Mouse (Mus musculus) limb, embryonic 10.5 days (tissue): ENCODE data around the gene Pfn4. TPM values are rescaled to one million over a fixed set of nuclear protein-coding genes. Genes with fewer than 3 reads are reported as not detected.
"Not testable (repeated sequence)": the region's sequence is repeated elsewhere in the genome, so short reads cannot be mapped to it uniquely, and the experiment has no call there.

ENCODE experiments used
- DNase-seq: peaks from one replicate; pipeline ENCODE4 v3.0.0-alpha.2; 2017; ENCODE audit warnings: low spot score
- H3K27ac ChIP-seq: fragments of 300-500 bp; sonication (generic); 2 replicates; pipeline ENCODE4 v1.5.1; 2016; ENCODE audit warnings: mild to moderate bottlenecking
- H3K27me3 ChIP-seq: fragments of 300-500 bp; sonication (generic); 2 replicates; pipeline ENCODE4 v1.6.1; 2016; ENCODE audit warnings: low read depth, mild to moderate bottlenecking; ENCODE audit not compliant: poor library complexity, severe bottlenecking
- H3K36me3 ChIP-seq: fragments of 300-500 bp; sonication (generic); 2 replicates; pipeline ENCODE4 v1.6.1; 2016; ENCODE audit warnings: mild to moderate bottlenecking, moderate library complexity
- H3K4me1 ChIP-seq: fragments of 300-500 bp; sonication (generic); 2 replicates; pipeline ENCODE4 v1.6.1; 2016
- H3K4me3 ChIP-seq: fragments of 300-500 bp; sonication (generic); 2 replicates; pipeline ENCODE4 v1.5.1; 2016; ENCODE audit warnings: mild to moderate bottlenecking, moderate library complexity
- H3K9me3 ChIP-seq: fragments of 300-500 bp; sonication (generic); replicated peaks from 2 replicates; pipeline ENCODE4 v1.6.1; 2016; ENCODE audit warnings: mild to moderate bottlenecking
- WGBS: fragments of 180-500 bp; shearing (Covaris S2); methylation state at CpG from one replicate; pipeline ENCODE4 v1.1.7; 2016; 5-methylcytosine and 5-hydroxymethylcytosine counted together
- polyA plus RNA-seq: library from polyadenylated mRNA; unstranded; fragments of >200 nt; fragmentation: Nextera tagmentation; extraction: Ambion mirVana; gene quantifications from 2 replicates; pipeline ENCODE4 v1.2.1, GENCODE M21; 2016

Gene Pfn4
- polyA plus RNA-seq, 1 experiment from 2014 or later: 1.9 TPM

GRCm38 (mm10) chr12:4769333-4769723 is 506 bp downstream of the Pfn4 start:
- no peaks in the 10 kb centered on the region for H3K36me3 ChIP-seq
- DNase-seq: no peak
- no peaks in the 10 kb centered on the region for H3K9me3 ChIP-seq
- H3K4me3 ChIP-seq: peak overlapping the region; percentile 74
- peaks cover 5% of the 10 kb centered on the region; the same call in 1 of the 2 replicates for H3K4me1 ChIP-seq
- WGBS: 23% methylated on average over 13 of the region's 13 CpGs
- H3K27me3 ChIP-seq: no peaks in the 10 kb centered on the region
- peak overlapping the region; percentile 95 for H3K27ac ChIP-seq

- Histone ChIP-seq H3K4me3 (no peak overlapping the region), H3K27ac (no peak overlapping the region), H3K27me3 (no peaks in the 10 kb centered on the region), H3K4me1 (no peaks in the 10 kb centered on the region), H3K36me3 (no peaks in the 10 kb centered on the region), H3K9me3 (no peaks in the 10 kb centered on the region)
- WGBS: 95% methylated on average over 8 of the region's 8 CpGs
- DNase-seq: no peak
Observed at GRCm38 (mm10) chr12:4774895-4775587, 6.2 kb downstream of the Pfn4 start.

GRCm38 (mm10) chr12:4775588-4775949 is 6.7 kb downstream of the Pfn4 start:
- Histone ChIP-seq H3K4me1 (no peaks in the 10 kb centered on the region), H3K9me3 (no peaks in the 10 kb centered on the region), H3K4me3 (no peak overlapping the region), H3K27me3 (no peaks in the 10 kb centered on the region), H3K27ac (no peak overlapping the region), H3K36me3 (no peaks in the 10 kb centered on the region)
- WGBS: 72% methylated on average over 9 of the region's 9 CpGs
- DNase-seq: no peak

GRCm38 (mm10) chr12:4777734-4778133 is 8.9 kb downstream of the Pfn4 start:
- Histone ChIP-seq H3K9me3 (no peaks in the 10 kb centered on the region), H3K4me3 (no peak overlapping the region), H3K27ac (no peak overlapping the region), H3K27me3 (no peaks in the 10 kb centered on the region), H3K36me3 (no peaks in the 10 kb centered on the region), H3K4me1 (no peaks in the 10 kb centered on the region)
- WGBS: 93% methylated on average over 6 of the region's 6 CpGs
- no peak for DNase-seq

GRCm38 (mm10) chr12:4780245-4780644 is 11.4 kb downstream of the Pfn4 start:
- Histone ChIP-seq H3K27ac (no peak overlapping the region), H3K36me3 (no peaks in the 10 kb centered on the region), H3K4me1 (no peaks in the 10 kb centered on the region), H3K27me3 (no peaks in the 10 kb centered on the region), H3K9me3 (no peaks in the 10 kb centered on the region), H3K4me3 (no peak overlapping the region)
- DNase-seq: no peak
- 72% methylated on average over 2 of the region's 2 CpGs for WGBS

GRCm38 (mm10) chr12:4781270-4781669 is 12.4 kb downstream of the Pfn4 start:
- no peaks in the 10 kb centered on the region for H3K9me3 ChIP-seq
- 98% methylated on average over 1 of the region's 1 CpGs for WGBS
- no peaks in the 10 kb centered on the region for H3K36me3 ChIP-seq
- no peaks in the 10 kb centered on the region for H3K27me3 ChIP-seq
- no peak overlapping the region for H3K27ac ChIP-seq
- no peak for DNase-seq
- no peak overlapping the region for H3K4me3 ChIP-seq
- H3K4me1 ChIP-seq: no peaks in the 10 kb centered on the region

- not testable (repeated sequence) for H3K4me3 ChIP-seq, H3K27ac ChIP-seq, H3K27me3 ChIP-seq, DNase-seq, H3K36me3 ChIP-seq, H3K4me1 ChIP-seq, H3K9me3 ChIP-seq
- 91% methylated on average over 9 of the region's 9 CpGs for WGBS
Observed at GRCm38 (mm10) chr12:4781725-4782404, 13.0 kb downstream of the Pfn4 start.

- Histone ChIP-seq H3K36me3 (no peaks in the 10 kb centered on the region), H3K9me3 (no peaks in the 10 kb centered on the region), H3K27me3 (no peaks in the 10 kb centered on the region), H3K27ac (no peak overlapping the region), H3K4me3 (no peak overlapping the region), H3K4me1 (no peaks in the 10 kb centered on the region)
- 70% methylated on average over 5 of the region's 5 CpGs for WGBS
- no peak for DNase-seq
Observed at GRCm38 (mm10) chr12:4783598-4783997, 14.8 kb downstream of the Pfn4 start.

- H3K4me1 ChIP-seq: no peaks in the 10 kb centered on the region
- H3K36me3 ChIP-seq: no peaks in the 10 kb centered on the region
- 82% methylated on average over 2 of the region's 2 CpGs for WGBS
- no peak overlapping the region for H3K4me3 ChIP-seq
- no peaks in the 10 kb centered on the region for H3K9me3 ChIP-seq
- H3K27me3 ChIP-seq: no peaks in the 10 kb centered on the region
- DNase-seq: no peak
- H3K27ac ChIP-seq: no peak overlapping the region
Observed at GRCm38 (mm10) chr12:4784466-4784865, 15.6 kb downstream of the Pfn4 start.

GRCm38 (mm10) chr12:4788128-4788527 is 19.3 kb downstream of the Pfn4 start:
- not testable (repeated sequence) for H3K36me3 ChIP-seq, H3K4me3 ChIP-seq, H3K27ac ChIP-seq, DNase-seq, H3K4me1 ChIP-seq, H3K27me3 ChIP-seq, H3K9me3 ChIP-seq
- 93% methylated on average over 25 of the region's 25 CpGs for WGBS

GRCm38 (mm10) chr12:4793718-4794117 is 24.9 kb downstream of the Pfn4 start:
- Histone ChIP-seq H3K4me1 (peaks cover 8% of the 10 kb centered on the region), H3K4me3 (no peak overlapping the region), H3K36me3 (no peaks in the 10 kb centered on the region), H3K27ac (0 out of 2 replicates have a peak overlapping the region, but pooled peaks have one; percentile 7), H3K9me3 (no peaks in the 10 kb centered on the region), H3K27me3 (no peaks in the 10 kb centered on the region)
- WGBS: 74% methylated on average over 1 of the region's 1 CpGs
- DNase-seq: no peak

- not testable (repeated sequence) for H3K27ac ChIP-seq, H3K4me3 ChIP-seq, H3K36me3 ChIP-seq, H3K4me1 ChIP-seq, DNase-seq, H3K9me3 ChIP-seq, H3K27me3 ChIP-seq
- WGBS: 77% methylated on average over 6 of the region's 6 CpGs
Observed at GRCm38 (mm10) chr12:4797471-4797870, 28.6 kb downstream of the Pfn4 start.

- H3K9me3 ChIP-seq: no peaks in the 10 kb centered on the region
- WGBS: 84% methylated on average over 4 of the region's 4 CpGs
- no peaks in the 10 kb centered on the region for H3K36me3 ChIP-seq
- H3K4me1 ChIP-seq: no peaks in the 10 kb centered on the region
- no peak overlapping the region for H3K27ac ChIP-seq
- no peak for DNase-seq
- H3K27me3 ChIP-seq: no peaks in the 10 kb centered on the region
- H3K4me3 ChIP-seq: no peak overlapping the region
Observed at GRCm38 (mm10) chr12:4811036-4811435, 42.2 kb downstream of the Pfn4 start.
